Mouse (Mus musculus): ENCODE data around the gene Swi5. TPM values are rescaled to one million over a fixed set of nuclear protein-coding genes. Genes with fewer than 3 reads are reported as not detected.
A peak's percentile ranks its signal among the peaks of the same experiment; 100 is the strongest.

The Swi5 gene
- polyA plus RNA-seq, 1 experiment from 2014 or later: 415 TPM

Small RNA genes within 50 kb of the gene (microRNA-seq; reads per million reads assigned to microRNA genes)
- gene Gm23363 (not detected), gene Mir199b (75.0 reads per million, percentile 51 among the genes with 10 or more reads in this experiment)

Other genes starting within 250 kb of the Swi5 start
- gene Fam78a, start 203.2 kb downstream of the Swi5 start, polyA plus RNA-seq (2015; fragmentation: Nextera tagmentation; extraction: Ambion mirVana): 0.41 and 0.45 TPM in 2 replicates
- 25.0 and 28.4 TPM in 2 replicates for gene Plpp7, start 192.5 kb downstream of the Swi5 start, polyA plus RNA-seq (2015; fragmentation: Nextera tagmentation; extraction: Ambion mirVana)
- 69.8 and 77.9 TPM in 2 replicates for gene Prrc2b, start 137.0 kb downstream of the Swi5 start, polyA plus RNA-seq (2015; fragmentation: Nextera tagmentation; extraction: Ambion mirVana)
- gene Pomt1, start 51.5 kb downstream of the Swi5 start, polyA plus RNA-seq (2015; fragmentation: Nextera tagmentation; extraction: Ambion mirVana): 36.4 and 36.5 TPM in 2 replicates
- 101 and 107 TPM in 2 replicates for gene Uck1, start 27.9 kb downstream of the Swi5 start, polyA plus RNA-seq (2015; fragmentation: Nextera tagmentation; extraction: Ambion mirVana)
- 31.8 and 35.7 TPM in 2 replicates for gene Golga2, start 691 bp downstream of the Swi5 start, polyA plus RNA-seq (2015; fragmentation: Nextera tagmentation; extraction: Ambion mirVana)
- gene Ciz1, start 64.3 kb upstream of the Swi5 start, polyA plus RNA-seq (2015; fragmentation: Nextera tagmentation; extraction: Ambion mirVana): 56.3 and 58.7 TPM in 2 replicates
- 55.1 and 66.3 TPM in 2 replicates for gene Dnm1, start 65.3 kb upstream of the Swi5 start, polyA plus RNA-seq (2015; fragmentation: Nextera tagmentation; extraction: Ambion mirVana)
- gene 1110008P14Rik, start 93.9 kb upstream of the Swi5 start, polyA plus RNA-seq (2015; fragmentation: Nextera tagmentation; extraction: Ambion mirVana): 117 and 132 TPM in 2 replicates
- 0.86 and 1.2 TPM in 2 replicates for gene Lcn2, start 100.2 kb upstream of the Swi5 start, polyA plus RNA-seq (2015; fragmentation: Nextera tagmentation; extraction: Ambion mirVana)
- 50.7 and 51.4 TPM in 2 replicates for gene Ptges2, start 107.8 kb upstream of the Swi5 start, polyA plus RNA-seq (2015; fragmentation: Nextera tagmentation; extraction: Ambion mirVana)
- 5.3 and 5.5 TPM in 2 replicates for gene Naif1, start 162.4 kb upstream of the Swi5 start, polyA plus RNA-seq (2015; fragmentation: Nextera tagmentation; extraction: Ambion mirVana)
- 55.1 and 60.1 TPM in 2 replicates for gene Slc25a25, start 163.4 kb upstream of the Swi5 start, polyA plus RNA-seq (2015; fragmentation: Nextera tagmentation; extraction: Ambion mirVana)
- gene Fam102a, start 247.3 kb upstream of the Swi5 start, polyA plus RNA-seq (2015; fragmentation: Nextera tagmentation; extraction: Ambion mirVana): 5.0 and 5.9 TPM in 2 replicates